Mouse (Mus musculus): ENCODE measurements around the gene Fbxo27.

Gene Fbxo27

GRCm38 (mm10) chr7:28709454-28709853 lies 16.8 kb downstream of the Fbxo27 start:
- DNase-seq: no peak

GRCm38 (mm10) chr7:28710962-28711361 lies 18.3 kb downstream of the Fbxo27 start:
- no peak for DNase-seq

GRCm38 (mm10) chr7:28714667-28715066 lies 22.0 kb downstream of the Fbxo27 start:
- DNase-seq: no peak

GRCm38 (mm10) chr7:28715598-28715997 lies 22.9 kb downstream of the Fbxo27 start:
- DNase-seq: no peak

- DNase-seq: no peak
These were observed 24.1 kb downstream of the Fbxo27 start, which contains the start of gene Fbxo17 for GRCm38 (mm10) chr7:28716590-28717281. TSS of gene Fbxo17 (plus strand) at chr7:28716804.

- no peak for DNase-seq
These were observed 25.1 kb downstream of the Fbxo27 start for GRCm38 (mm10) chr7:28717726-28718125.

- no peak for DNase-seq
These were observed 26.5 kb downstream of the Fbxo27 start for GRCm38 (mm10) chr7:28719159-28719558.

GRCm38 (mm10) chr7:28719650-28720049 lies 27.0 kb downstream of the Fbxo27 start:
- DNase-seq: no peak

- no peak for DNase-seq
These were observed 28.3 kb downstream of the Fbxo27 start for GRCm38 (mm10) chr7:28720753-28721537.

- no peak for DNase-seq
These were observed 29.4 kb downstream of the Fbxo27 start for GRCm38 (mm10) chr7:28722079-28722478.

GRCm38 (mm10) chr7:28724613-28725012 lies 32.0 kb downstream of the Fbxo27 start:
- no peak for DNase-seq

GRCm38 (mm10) chr7:28726600-28726999 lies 34.0 kb downstream of the Fbxo27 start:
- DNase-seq: peak; percentile 34

GRCm38 (mm10) chr7:28727649-28728340 lies 35.1 kb downstream of the Fbxo27 start:
- DNase-seq: no peak

GRCm38 (mm10) chr7:28732341-28733142 lies 39.9 kb downstream of the Fbxo27 start:
- peak; percentile 91 for DNase-seq

- DNase-seq: no peak
These were observed 40.6 kb downstream of the Fbxo27 start for GRCm38 (mm10) chr7:28733211-28733610.

- no peak for DNase-seq
These were observed 43.1 kb downstream of the Fbxo27 start for GRCm38 (mm10) chr7:28735701-28736100.

- DNase-seq: no peak
These were observed 47.2 kb downstream of the Fbxo27 start for GRCm38 (mm10) chr7:28739829-28740228.

GRCm38 (mm10) chr7:28740949-28741348 lies 48.3 kb downstream of the Fbxo27 start:
- no peak for DNase-seq

GRCm38 (mm10) chr7:28741368-28741708 lies 48.7 kb downstream of the Fbxo27 start:
- no peak for DNase-seq

- DNase-seq: peak; percentile 98
These were observed 49.2 kb downstream of the Fbxo27 start, which contains the start of the genes Mrps12 and Sars2 for GRCm38 (mm10) chr7:28741709-28742438. TSS of gene Mrps12 (minus strand) at chr7:28741820. TSS of gene Sars2 (plus strand) at chr7:28741992.
